Mouse (Mus musculus) heart, embryonic 14.5 days (tissue): ENCODE measurements at regions not wholly inside any gene's neighbourhood (a gene's known extent, or its start where the extent isn't known, plus 50 kb on each side); places are given as distances from the start of the nearest gene placed in this dataset.
"Not testable (repeated sequence)": the region's sequence is repeated elsewhere in the genome, so short reads cannot be mapped to it uniquely, and the experiment has no call there.

ENCODE experiments used
- ATAC-seq: fragments of 200-750 bp; cut with Nextera tagmentation; 2 replicates; pipeline ENCODE4 v1.8.0; 2017; ENCODE audit warnings: low read depth, moderate TSS enrichment; ENCODE audit not compliant: insufficient number of reproducible peaks, insufficient read depth, low FRiP score
- H3K27ac ChIP-seq, 2 experiments: fragments of 200-500 bp in 1 of 2; fragments of 300-500 bp in 1 of 2; sonication (generic) in 1 of 2; replicated peaks in 1 of 2; 2 replicates each; pipeline ENCODE4 v1.5.1; 2012 to 2014; ENCODE audit warnings: low read depth in 2 of 2, low read length in 2 of 2, control low read depth in 1 of 2, mild to moderate bottlenecking in 1 of 2, mixed read lengths in 1 of 2; ENCODE audit not compliant: control insufficient read depth in 1 of 2, insufficient read depth in 1 of 2
- H3K27me3 ChIP-seq: fragments of 300-500 bp; sonication (generic); 2 replicates; pipeline ENCODE4 v1.6.1; 2014; ENCODE audit warnings: mild to moderate bottlenecking, low read length, control low read depth; ENCODE audit not compliant: control insufficient read depth, insufficient read depth
- H3K36me3 ChIP-seq: fragments of 300-500 bp; sonication (generic); 2 replicates; pipeline ENCODE4 v1.6.1; 2014; ENCODE audit warnings: mild to moderate bottlenecking, control low read depth, low read length, mixed read lengths; ENCODE audit not compliant: control insufficient read depth, insufficient read depth
- H3K4me1 ChIP-seq, 2 experiments: fragments of 200-500 bp in 1 of 2; fragments of 300-500 bp in 1 of 2; sonication (generic) in 1 of 2; 2 replicates each; pipeline ENCODE4 v1.6.1; 2012 to 2014; ENCODE audit warnings: low read length in 2 of 2, control low read depth in 1 of 2, mixed read lengths in 1 of 2; ENCODE audit not compliant: control insufficient read depth in 2 of 2, insufficient read depth in 2 of 2
- H3K4me2 ChIP-seq: fragments of 300-500 bp; sonication (generic); 2 replicates; pipeline ENCODE4 v1.6.1; 2014; ENCODE audit warnings: mild to moderate bottlenecking, low read length
- H3K4me3 ChIP-seq, 2 experiments: fragments of 200-500 bp in 1 of 2; fragments of 300-500 bp in 1 of 2; sonication (generic) in 1 of 2; 2 replicates each; pipeline ENCODE4 v1.5.1; 2012 to 2014; ENCODE audit warnings: low read length in 2 of 2, mild to moderate bottlenecking in 2 of 2, control low read depth in 1 of 2, low read depth in 1 of 2, moderate library complexity in 1 of 2; ENCODE audit not compliant: control insufficient read depth in 1 of 2, insufficient read depth in 1 of 2
- H3K9ac ChIP-seq: fragments of 300-500 bp; sonication (generic); 2 replicates; pipeline ENCODE4 v1.6.1; 2014; ENCODE audit warnings: mild to moderate bottlenecking, low read length
- H3K9me3 ChIP-seq: fragments of 300-500 bp; sonication (generic); 2 replicates; pipeline ENCODE4 v1.6.1; 2016; ENCODE audit warnings: low read length, control low read depth; ENCODE audit not compliant: control insufficient read depth
- WGBS: fragments of 180-500 bp; shearing (Covaris S2); extraction: QIAGEN DNeasy Blood & Tissue Kit; methylation state at CpG from one replicate; pipeline ENCODE4 v1.1.7; 2014; 5-methylcytosine and 5-hydroxymethylcytosine counted together

GRCm38 (mm10) chr2:51758093-51758492 lies 130.8 kb downstream of the Tas2r134 start:
- Histone ChIP-seq H3K4me3 (no peak overlapping the region), H3K27me3 (no peaks in the 10 kb centered on the region), H3K9me3 (no peaks in the 10 kb centered on the region), H3K36me3 (no peaks in the 10 kb centered on the region), H3K27ac (no peak overlapping the region), H3K4me2 (no peak overlapping the region), H3K9ac (no peak overlapping the region), H3K4me1 (no peaks in the 10 kb centered on the region; a peak in 1 of 4 replicates)
- ATAC-seq, result no peak
- WGBS, result 73% methylated on average over 8 of the region's 8 CpGs

- Histone ChIP-seq H3K4me1 (peaks cover 0 to 4% of the 10 kb centered on the region in 2 experiments; a peak in 2 of 4 replicates), H3K9me3 (no peaks in the 10 kb centered on the region), H3K27ac (no peak overlapping the region), H3K9ac (no peak overlapping the region), H3K4me3 (no peak overlapping the region), H3K4me2 (no peak overlapping the region), H3K27me3 (no peaks in the 10 kb centered on the region), H3K36me3 (no peaks in the 10 kb centered on the region)
- 96% methylated on average over 4 of the region's 4 CpGs for WGBS
- no peak for ATAC-seq
Observed at GRCm38 (mm10) chr2:51762866-51763265, 135.6 kb downstream of the Tas2r134 start.

GRCm38 (mm10) chr2:51767507-51768135 lies 140.3 kb downstream of the Tas2r134 start:
- no peaks in the 10 kb centered on the region for H3K9me3 ChIP-seq
- H3K4me3 ChIP-seq, result no peak overlapping the region
- H3K4me1 ChIP-seq, result peaks cover 4 to 21% of the 10 kb centered on the region in 2 experiments; a peak in 3 of 4 replicates
- ATAC-seq, result no peak; the same call in 1 of the 2 replicates
- WGBS, result 56% methylated on average over 4 of the region's 4 CpGs
- no peaks in the 10 kb centered on the region for H3K36me3 ChIP-seq
- H3K4me2 ChIP-seq, result no peak overlapping the region
- H3K9ac ChIP-seq, result no peak overlapping the region
- H3K27ac ChIP-seq, result peak overlapping the region; percentile 70 to 79; a peak in 3 of 4 replicates
- no peaks in the 10 kb centered on the region for H3K27me3 ChIP-seq

- Histone ChIP-seq H3K9ac (no peak overlapping the region), H3K36me3 (no peaks in the 10 kb centered on the region), H3K27ac (peak overlapping the region; percentile 70 to 79), H3K4me3 (no peak overlapping the region), H3K4me1 (peaks cover 4 to 21% of the 10 kb centered on the region in 2 experiments; a peak in 3 of 4 replicates), H3K4me2 (0 out of 2 replicates have a peak overlapping the region, but pooled peaks have one; percentile 11), H3K9me3 (no peaks in the 10 kb centered on the region), H3K27me3 (no peaks in the 10 kb centered on the region)
- 0 out of 2 replicates have a peak, but pooled peaks have one; percentile 35 for ATAC-seq
- 52% methylated on average over 12 of the region's 12 CpGs for WGBS
Observed at GRCm38 (mm10) chr2:51768298-51769271, 141.3 kb downstream of the Tas2r134 start.

- Histone ChIP-seq H3K9me3 (no peaks in the 10 kb centered on the region), H3K4me3 (no peak overlapping the region), H3K36me3 (no peaks in the 10 kb centered on the region), H3K4me1 (no peaks in the 10 kb centered on the region), H3K27me3 (no peaks in the 10 kb centered on the region), H3K27ac (no peak overlapping the region), H3K4me2 (no peak overlapping the region), H3K9ac (no peak overlapping the region)
- ATAC-seq, result no peak
- WGBS, result 86% methylated on average over 1 of the region's 1 CpGs
Observed at GRCm38 (mm10) chr2:51785169-51785568, 149.8 kb downstream of the Rbm43 start.

- Histone ChIP-seq H3K4me3 (no peak overlapping the region), H3K4me2 (no peak overlapping the region), H3K27me3 (no peaks in the 10 kb centered on the region), H3K27ac (no peak overlapping the region), H3K36me3 (no peaks in the 10 kb centered on the region), H3K9me3 (no peaks in the 10 kb centered on the region), H3K9ac (no peak overlapping the region), H3K4me1 (no peaks in the 10 kb centered on the region)
- 76% methylated on average over 3 of the region's 3 CpGs for WGBS
- no peak for ATAC-seq
Observed at GRCm38 (mm10) chr2:51788896-51789295, 146.1 kb downstream of the Rbm43 start.

- WGBS, result 77% methylated on average over 2 of the region's 2 CpGs
- H3K4me2 ChIP-seq, H3K36me3 ChIP-seq, H3K4me3 ChIP-seq, ATAC-seq, H3K9me3 ChIP-seq, H3K27ac ChIP-seq, H3K27me3 ChIP-seq, H3K9ac ChIP-seq, H3K4me1 ChIP-seq: not testable (repeated sequence)
Observed at GRCm38 (mm10) chr2:51793291-51793690, 141.7 kb downstream of the Rbm43 start.
